Mouse (Mus musculus): ENCODE measurements around the gene Gss. TPM values are rescaled to one million over a fixed set of nuclear protein-coding genes. Genes with fewer than 3 reads are reported as not detected.
A peak's percentile ranks its signal among the peaks of the same experiment; 100 is the strongest.

Gss gene
- total and polyA plus RNA-seq, 2 experiments = 69.4 to 134 TPM

GRCm38 (mm10) chr2:155589521-155589920 is 3.1 kb downstream of the Gss start:
- H3K4me3 ChIP-seq (ENCODE audit: insufficient read depth, low read depth, low read length) = no peak overlapping the region
- no peaks in the 10 kb centered on the region for H3K79me2 ChIP-seq (ENCODE audit: control insufficient read depth, insufficient read depth, low read length)
- 44% methylated on average over 6 of the region's 6 CpGs for WGBS
- peaks cover 21% of the 10 kb centered on the region for H3K4me1 ChIP-seq (ENCODE audit: control insufficient read depth, insufficient read depth, low read length)
- H3K27ac ChIP-seq (replicated peaks; ENCODE audit: insufficient read depth, low read depth, low read length) = 0 out of 2 replicates have a peak overlapping the region, but pooled peaks have one; percentile 11
- no peaks in the 10 kb centered on the region for H3K27me3 ChIP-seq (ENCODE audit: control insufficient read depth, insufficient read depth, low read length)
- H3K36me3 ChIP-seq (ENCODE audit: control insufficient read depth, insufficient read depth, low read length) = peaks cover 1% of the 10 kb centered on the region; the same call in 1 of the 2 replicates
- DNase-seq (ENCODE audit: extremely low read depth, low read depth, low spot score) = peak; percentile 46
- no peak overlapping the region for H3K9ac ChIP-seq (ENCODE audit: low read depth, low read length)
- TF ChIP-seq CTCF (IDR thresholded peaks at IDR 0.05; ENCODE audit: low read depth, low read length) (no peak), POLR2A (IDR thresholded peaks at IDR 0.05; ENCODE audit: extremely low read depth, insufficient read depth, low read length) (no peak)

- WGBS = 38% methylated on average over 3 of the region's 3 CpGs
- H3K4me3 ChIP-seq (ENCODE audit: insufficient read depth, low read depth, low read length) = no peak overlapping the region
- H3K27me3 ChIP-seq (ENCODE audit: control insufficient read depth, insufficient read depth, low read length) = no peaks in the 10 kb centered on the region
- no peak for TF ChIP-seq CTCF (IDR thresholded peaks at IDR 0.05; ENCODE audit: low read depth, low read length)
- TF ChIP-seq POLR2A (IDR thresholded peaks at IDR 0.05; ENCODE audit: extremely low read depth, insufficient read depth, low read length) = no peak
- no peak overlapping the region for H3K27ac ChIP-seq (replicated peaks; ENCODE audit: insufficient read depth, low read depth, low read length)
- DNase-seq (ENCODE audit: extremely low read depth, low read depth, low spot score) = peak; percentile 64
- peaks cover 1% of the 10 kb centered on the region; the same call in 1 of the 2 replicates for H3K36me3 ChIP-seq (ENCODE audit: control insufficient read depth, insufficient read depth, low read length)
- H3K9ac ChIP-seq (ENCODE audit: low read depth, low read length) = no peak overlapping the region
- no peaks in the 10 kb centered on the region for H3K79me2 ChIP-seq (ENCODE audit: control insufficient read depth, insufficient read depth, low read length)
- peaks cover 26% of the 10 kb centered on the region for H3K4me1 ChIP-seq (ENCODE audit: control insufficient read depth, insufficient read depth, low read length)
Observed at GRCm38 (mm10) chr2:155588136-155588535, 4.5 kb downstream of the Gss start.

GRCm38 (mm10) chr2:155585486-155585885 is 7.1 kb downstream of the Gss start:
- TF ChIP-seq CTCF (IDR thresholded peaks at IDR 0.05; ENCODE audit: low read depth, low read length) (no peak), POLR2A (IDR thresholded peaks at IDR 0.05; ENCODE audit: extremely low read depth, insufficient read depth, low read length) (no peak)
- Histone ChIP-seq H3K4me3 (ENCODE audit: insufficient read depth, low read depth, low read length) (no peak overlapping the region), H3K79me2 (ENCODE audit: control insufficient read depth, insufficient read depth, low read length) (no peaks in the 10 kb centered on the region), H3K27me3 (ENCODE audit: control insufficient read depth, insufficient read depth, low read length) (no peaks in the 10 kb centered on the region), H3K4me1 (ENCODE audit: control insufficient read depth, insufficient read depth, low read length) (peaks cover 27% of the 10 kb centered on the region), H3K36me3 (ENCODE audit: control insufficient read depth, insufficient read depth, low read length) (peaks cover 8% of the 10 kb centered on the region), H3K9ac (ENCODE audit: low read depth, low read length) (0 out of 2 replicates have a peak overlapping the region, but pooled peaks have one; percentile 26), H3K27ac (replicated peaks; ENCODE audit: insufficient read depth, low read depth, low read length) (peak overlapping the region; percentile 87)
- 15% methylated on average over 10 of the region's 10 CpGs for WGBS
- peak; percentile 90 for DNase-seq (ENCODE audit: extremely low read depth, low read depth, low spot score)

GRCm38 (mm10) chr2:155585082-155585481 is 7.5 kb downstream of the Gss start:
- Histone ChIP-seq H3K4me1 (ENCODE audit: control insufficient read depth, insufficient read depth, low read length) (peaks cover 23% of the 10 kb centered on the region), H3K4me3 (ENCODE audit: insufficient read depth, low read depth, low read length) (no peak overlapping the region), H3K27ac (replicated peaks; ENCODE audit: insufficient read depth, low read depth, low read length) (peak overlapping the region; percentile 87), H3K36me3 (ENCODE audit: control insufficient read depth, insufficient read depth, low read length) (peaks cover 9% of the 10 kb centered on the region), H3K9ac (ENCODE audit: low read depth, low read length) (peak overlapping the region; percentile 26; the same call in 1 of the 2 replicates), H3K79me2 (ENCODE audit: control insufficient read depth, insufficient read depth, low read length) (no peaks in the 10 kb centered on the region), H3K27me3 (ENCODE audit: control insufficient read depth, insufficient read depth, low read length) (no peaks in the 10 kb centered on the region)
- no peak for TF ChIP-seq POLR2A (IDR thresholded peaks at IDR 0.05; ENCODE audit: extremely low read depth, insufficient read depth, low read length)
- no peak for TF ChIP-seq CTCF (IDR thresholded peaks at IDR 0.05; ENCODE audit: low read depth, low read length)
- peak; percentile 88 for DNase-seq (ENCODE audit: extremely low read depth, low read depth, low spot score)
- 28% methylated on average over 9 of the region's 9 CpGs for WGBS

- WGBS = 46% methylated on average over 5 of the region's 5 CpGs
- H3K36me3 ChIP-seq (ENCODE audit: control insufficient read depth, insufficient read depth, low read length) = peaks cover 9% of the 10 kb centered on the region
- peak; percentile 70 for DNase-seq (ENCODE audit: extremely low read depth, low read depth, low spot score)
- H3K4me3 ChIP-seq (ENCODE audit: insufficient read depth, low read depth, low read length) = no peak overlapping the region
- H3K79me2 ChIP-seq (ENCODE audit: control insufficient read depth, insufficient read depth, low read length) = no peaks in the 10 kb centered on the region
- no peaks in the 10 kb centered on the region for H3K27me3 ChIP-seq (ENCODE audit: control insufficient read depth, insufficient read depth, low read length)
- TF ChIP-seq CTCF (IDR thresholded peaks at IDR 0.05; ENCODE audit: low read depth, low read length) (peak; percentile 82), POLR2A (IDR thresholded peaks at IDR 0.05; ENCODE audit: extremely low read depth, insufficient read depth, low read length) (no peak)
- peak overlapping the region; percentile 76 for H3K27ac ChIP-seq (replicated peaks; ENCODE audit: insufficient read depth, low read depth, low read length)
- peak overlapping the region; percentile 42; the same call in 1 of the 2 replicates for H3K9ac ChIP-seq (ENCODE audit: low read depth, low read length)
- peaks cover 20% of the 10 kb centered on the region for H3K4me1 ChIP-seq (ENCODE audit: control insufficient read depth, insufficient read depth, low read length)
Observed at GRCm38 (mm10) chr2:155583927-155584530, 8.6 kb downstream of the Gss start.

- peaks cover 15% of the 10 kb centered on the region for H3K36me3 ChIP-seq (ENCODE audit: control insufficient read depth, insufficient read depth, low read length)
- no peaks in the 10 kb centered on the region for H3K27me3 ChIP-seq (ENCODE audit: control insufficient read depth, insufficient read depth, low read length)
- no peak for TF ChIP-seq CTCF (IDR thresholded peaks at IDR 0.05; ENCODE audit: low read depth, low read length)
- no peak for TF ChIP-seq POLR2A (IDR thresholded peaks at IDR 0.05; ENCODE audit: extremely low read depth, insufficient read depth, low read length)
- no peak for DNase-seq (ENCODE audit: extremely low read depth, low read depth, low spot score)
- peaks cover 20% of the 10 kb centered on the region for H3K4me1 ChIP-seq (ENCODE audit: control insufficient read depth, insufficient read depth, low read length)
- 67% methylated on average over 5 of the region's 5 CpGs for WGBS
- H3K27ac ChIP-seq (replicated peaks; ENCODE audit: insufficient read depth, low read depth, low read length) = no peak overlapping the region
- no peak overlapping the region for H3K9ac ChIP-seq (ENCODE audit: low read depth, low read length)
- H3K79me2 ChIP-seq (ENCODE audit: control insufficient read depth, insufficient read depth, low read length) = no peaks in the 10 kb centered on the region
- no peak overlapping the region for H3K4me3 ChIP-seq (ENCODE audit: insufficient read depth, low read depth, low read length)
Observed at GRCm38 (mm10) chr2:155582996-155583395, 9.6 kb downstream of the Gss start.
